Mouse (Mus musculus) testis, adult 2 months (tissue): ENCODE measurements around the gene Slc12a6. TPM values are rescaled to one million over a fixed set of nuclear protein-coding genes. Genes with fewer than 3 reads are reported as not detected.

ENCODE experiments used
- H3K27ac ChIP-seq: fragments of 200-500 bp; 2 replicates; pipeline ENCODE4 v1.5.1; 2012; ENCODE audit warnings: low read depth, low read length; ENCODE audit not compliant: control insufficient read depth, insufficient read depth
- H3K27me3 ChIP-seq: fragments of 200-500 bp; 2 replicates; pipeline ENCODE4 v1.6.1; 2012; ENCODE audit warnings: mild to moderate bottlenecking, low read length, moderate library complexity; ENCODE audit not compliant: control insufficient read depth, insufficient read depth
- H3K36me3 ChIP-seq: fragments of 200-500 bp; 2 replicates; pipeline ENCODE4 v1.6.1; 2012; ENCODE audit warnings: mild to moderate bottlenecking, low read length; ENCODE audit not compliant: control insufficient read depth, insufficient read depth
- H3K4me1 ChIP-seq: fragments of 200-500 bp; 2 replicates; pipeline ENCODE4 v1.6.1; 2012; ENCODE audit warnings: low read length; ENCODE audit not compliant: control insufficient read depth, insufficient read depth
- H3K4me3 ChIP-seq: fragments of 200-500 bp; 2 replicates; pipeline ENCODE4 v1.5.1; 2012; ENCODE audit warnings: low read depth, mild to moderate bottlenecking, low read length, moderate library complexity, mixed read lengths; ENCODE audit not compliant: control insufficient read depth
- CTCF ChIP-seq: fragments of 200-500 bp; IDR thresholded peaks from 2 replicates; pipeline ENCODE4 v1.5.1; 2012; ENCODE audit warnings: low read depth, mild to moderate bottlenecking, inconsistent platforms, low read length, moderate library complexity; ENCODE audit not compliant: control insufficient read depth, insufficient read depth, insufficient replicate concordance
- POLR2A ChIP-seq: fragments of 200-500 bp; IDR thresholded peaks from 2 replicates; pipeline ENCODE4 v1.6.1; 2012; ENCODE audit warnings: low read depth, mild to moderate bottlenecking, inconsistent platforms, low read length, moderate library complexity; ENCODE audit not compliant: control insufficient read depth
- polyA plus RNA-seq: library from polyadenylated mRNA; depleted of rRNA; stranded (reverse); fragments of >200 nt; gene quantifications from 2 replicates; pipeline ENCODE4 v1.2.3, GENCODE M21; 2012

Gene Slc12a6
- polyA plus RNA-seq, 1 experiment, result 34.1 TPM

DNA sequence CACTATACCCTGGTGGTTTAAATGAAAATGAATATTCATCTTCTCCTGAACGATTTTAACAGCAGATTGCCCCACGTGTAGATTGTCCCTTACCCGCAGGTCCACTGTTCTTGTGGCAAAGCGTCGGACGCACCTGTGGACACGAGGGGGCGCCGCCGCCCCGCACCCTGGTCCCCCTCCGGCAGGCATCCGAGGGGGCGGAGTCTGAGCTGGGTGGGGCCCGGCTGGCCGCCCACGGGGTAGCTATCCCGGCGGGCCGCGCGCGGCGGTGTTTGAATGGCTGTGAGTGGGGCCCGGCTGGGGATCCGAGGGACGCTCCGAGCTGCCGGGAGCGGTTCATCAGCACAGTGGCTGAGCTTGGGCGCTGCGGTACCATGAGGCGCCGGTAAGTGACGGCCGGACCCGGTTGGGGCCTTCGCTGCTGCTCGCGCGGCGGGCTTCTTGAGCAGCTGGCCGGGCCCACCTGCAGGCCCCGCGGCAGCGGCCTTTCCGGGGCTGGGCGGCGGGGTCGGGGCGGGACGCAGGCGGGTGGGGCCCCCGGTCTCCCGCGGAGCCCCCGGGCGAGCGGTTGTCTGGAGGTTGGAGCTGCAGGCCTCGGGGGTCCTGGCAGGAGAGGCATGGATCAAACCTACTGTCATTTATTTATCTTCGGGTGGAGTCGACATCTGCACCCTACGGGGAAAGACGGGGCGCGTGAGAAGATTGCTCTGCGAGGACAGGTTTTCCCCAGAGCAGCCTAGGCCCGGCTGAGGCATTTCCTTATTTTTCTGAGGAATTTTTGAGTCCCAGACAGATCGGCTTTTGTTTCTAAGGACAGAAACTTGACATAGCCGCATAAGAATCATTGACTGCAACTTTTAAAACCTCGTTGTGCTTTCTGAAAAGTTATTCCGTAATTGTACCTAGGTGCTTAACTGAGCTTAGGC lies 113.6 kb downstream of the Slc12a6 start, which contains the start of gene Katnbl1:
Katnbl1 (plus strand) TSS at position 239 of the 926 bp plus-strand sequence.
- H3K4me1 ChIP-seq, result no peaks in the 10 kb centered on the region; the same call in 1 of the 2 replicates
- peak within 1 kb of the TSS; percentile 95 for H3K4me3 ChIP-seq
- no peaks in the 10 kb centered on the region for H3K36me3 ChIP-seq
- H3K27me3 ChIP-seq, result no peaks in the 10 kb centered on the region
- peak within 1 kb of the TSS; percentile 76; the same call in 1 of the 2 replicates for H3K27ac ChIP-seq
- TF ChIP-seq POLR2A (peak; percentile 45; the same call in 1 of the 2 replicates), CTCF (peak; percentile 82)

DNA sequence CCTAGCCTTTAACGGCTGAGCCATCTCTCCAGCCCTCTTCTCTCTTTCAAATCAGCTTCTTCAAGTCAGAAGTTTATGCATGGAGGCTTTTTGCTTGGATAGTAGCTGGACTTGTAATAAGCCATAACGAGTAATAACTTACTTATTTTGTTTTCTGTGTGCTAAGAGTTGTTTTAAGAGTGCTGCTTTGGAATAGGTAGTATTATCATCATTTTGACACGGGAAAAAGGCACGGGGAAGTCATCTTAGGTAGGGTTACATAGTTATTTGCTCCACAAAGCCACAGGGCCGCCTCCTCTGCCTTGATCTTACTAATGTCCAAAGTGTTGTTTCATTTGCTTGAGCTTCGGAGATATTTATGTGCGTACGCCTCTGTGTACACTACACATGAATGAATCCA lies 114.5 kb downstream of the Slc12a6 start:
- Histone ChIP-seq H3K4me3 (no peak overlapping the region), H3K27ac (no peak overlapping the region), H3K27me3 (no peaks in the 10 kb centered on the region), H3K36me3 (no peaks in the 10 kb centered on the region), H3K4me1 (no peaks in the 10 kb centered on the region; the same call in 1 of the 2 replicates)
- TF ChIP-seq POLR2A, result no peak
- TF ChIP-seq CTCF, result no peak

DNA sequence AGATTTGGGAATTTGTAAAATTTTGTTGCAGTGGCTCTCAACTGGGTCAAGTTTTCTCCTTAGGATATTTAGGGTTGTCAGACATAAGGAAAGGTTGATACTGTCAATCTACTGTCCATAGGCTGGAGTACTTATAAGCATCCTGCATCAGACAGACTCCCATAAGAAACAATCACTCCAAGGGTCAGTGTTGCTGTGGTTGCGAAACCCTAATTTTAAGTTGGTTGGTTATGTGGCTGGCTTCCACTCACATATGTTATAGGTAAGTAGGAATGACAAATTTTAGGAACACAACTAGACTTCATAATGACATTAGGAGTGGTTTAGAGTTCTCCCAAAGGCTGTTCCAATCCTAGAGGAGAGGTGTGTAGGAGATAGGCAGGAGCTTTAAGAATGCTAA lies 115.6 kb downstream of the Slc12a6 start:
- no peaks in the 10 kb centered on the region; the same call in 1 of the 2 replicates for H3K4me1 ChIP-seq
- no peak overlapping the region for H3K4me3 ChIP-seq
- no peaks in the 10 kb centered on the region for H3K36me3 ChIP-seq
- TF ChIP-seq CTCF (no peak), POLR2A (no peak)
- no peak overlapping the region for H3K27ac ChIP-seq
- H3K27me3 ChIP-seq, result no peaks in the 10 kb centered on the region

DNA sequence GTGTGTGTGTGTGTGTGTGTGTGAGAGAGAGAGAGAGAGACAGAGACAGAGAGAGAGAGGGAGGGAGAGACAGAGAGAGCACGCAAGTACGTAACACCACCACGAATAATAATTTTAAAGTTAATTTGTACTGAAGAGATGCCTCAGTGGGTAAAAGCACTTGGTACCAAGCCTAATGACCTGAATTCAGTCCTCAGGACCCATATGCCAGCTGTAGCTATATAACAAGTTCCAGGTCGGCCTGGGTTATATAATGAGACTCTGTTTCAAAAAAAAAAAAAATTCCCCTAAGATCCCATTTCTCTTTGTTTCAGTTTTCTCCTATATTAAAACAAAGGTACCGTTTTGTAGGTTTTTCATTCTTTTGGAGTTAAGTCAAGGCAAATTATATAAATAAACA lies 125.2 kb downstream of the Slc12a6 start:
- Histone ChIP-seq H3K4me1 (no peaks in the 10 kb centered on the region), H3K27ac (no peak overlapping the region), H3K36me3 (no peaks in the 10 kb centered on the region), H3K4me3 (no peak overlapping the region), H3K27me3 (no peaks in the 10 kb centered on the region)
- TF ChIP-seq POLR2A (no peak), CTCF (no peak)

- Histone ChIP-seq H3K27me3 (no peaks in the 10 kb centered on the region), H3K27ac (no peak overlapping the region), H3K36me3 (no peaks in the 10 kb centered on the region), H3K4me3 (no peak overlapping the region), H3K4me1 (no peaks in the 10 kb centered on the region)
- no peak for TF ChIP-seq CTCF
- TF ChIP-seq POLR2A, result no peak
Measured at GRCm38 (mm10) chr2:112391346-112392000, 125.8 kb downstream of the Slc12a6 start.

DNA sequence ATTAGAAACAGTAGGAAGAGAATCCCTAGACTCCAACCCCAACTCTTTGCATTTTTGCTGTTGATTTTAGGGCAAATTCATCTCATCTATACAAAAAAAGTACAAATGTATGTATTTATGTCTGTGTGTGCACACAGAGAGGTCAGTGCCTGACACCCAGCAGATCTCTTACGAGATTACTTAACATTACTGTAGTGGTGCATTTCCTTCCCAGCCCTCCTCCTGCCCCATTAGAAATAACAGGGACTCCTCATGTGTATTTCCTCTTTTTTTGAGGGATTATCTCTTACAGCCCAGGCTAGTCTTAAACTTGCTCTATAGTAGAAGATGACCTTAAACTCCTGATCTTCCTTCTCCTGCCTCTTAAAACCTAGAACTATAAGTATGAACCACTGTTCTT lies 127.1 kb downstream of the Slc12a6 start:
- no peak overlapping the region for H3K27ac ChIP-seq
- no peaks in the 10 kb centered on the region for H3K4me1 ChIP-seq
- H3K36me3 ChIP-seq, result no peaks in the 10 kb centered on the region
- H3K4me3 ChIP-seq, result no peak overlapping the region
- no peaks in the 10 kb centered on the region for H3K27me3 ChIP-seq
- TF ChIP-seq POLR2A, result no peak
- no peak for TF ChIP-seq CTCF

- no peak overlapping the region for H3K27ac ChIP-seq
- no peaks in the 10 kb centered on the region for H3K36me3 ChIP-seq
Measured at GRCm38 (mm10) chr2:112393958-112394357, 128.3 kb downstream of the Slc12a6 start.

More at GRCm38 (mm10) chr2:112393958-112394357, 128.3 kb downstream of the Slc12a6 start:
- Histone ChIP-seq H3K4me1 (no peaks in the 10 kb centered on the region), H3K4me3 (no peak overlapping the region), H3K27me3 (no peaks in the 10 kb centered on the region)
- TF ChIP-seq CTCF, result no peak
- TF ChIP-seq POLR2A, result no peak
